In the genomic region with DNA sequence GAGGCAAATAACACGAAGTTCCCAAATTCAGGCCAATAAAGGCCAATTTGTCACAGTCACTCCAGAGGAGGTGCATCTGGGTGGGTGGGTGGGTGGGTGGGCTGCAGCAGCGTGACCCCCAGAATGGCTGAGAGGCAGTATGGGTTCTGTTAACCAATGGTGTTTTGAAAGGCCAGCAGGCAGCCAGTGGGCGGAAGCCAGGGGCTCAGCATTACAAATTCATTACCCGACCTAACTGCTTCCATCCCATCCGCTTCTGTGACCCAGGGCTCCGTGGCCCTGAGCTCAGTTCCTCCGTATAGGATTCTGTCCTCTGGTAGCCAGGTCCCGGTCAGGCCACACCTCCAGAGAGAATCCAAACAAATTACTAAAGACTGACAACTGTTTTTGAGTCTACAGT, we compare ENCODE assay signal across 19 mouse cellular contexts.
"Had no signal": no experiment of that assay in that cellular context is flagged by ENCODE, and none has a peak within 500 bp of the region (broad histone marks: within the 10 kb centered on the region; RNA-seq: fewer than 3 reads in every experiment).

No protein-coding gene starts in this region.

- H3K4me3 ChIP-seq: kidney, embryonic 15.5 days; layer of hippocampus, adult 2 months; liver, embryonic 13.5 days; midbrain, embryonic 12.5 days; myocyte; stomach, embryonic 15.5 days had no signal

- H3K27ac ChIP-seq: kidney, embryonic 15.5 days; layer of hippocampus, adult 2 months; liver, embryonic 13.5 days; midbrain, embryonic 12.5 days; stomach, embryonic 15.5 days had no signal

- ATAC-seq: intestine, postnatal 0 days; midbrain, embryonic 16.5 days had no signal

- H3K9me3 ChIP-seq: midbrain, embryonic 12.5 days; stomach, embryonic 15.5 days had no signal

- H3K9ac ChIP-seq: kidney, embryonic 15.5 days; liver, embryonic 13.5 days; midbrain, embryonic 12.5 days; stomach, embryonic 15.5 days had no signal

- H3K36me3 ChIP-seq: kidney, embryonic 15.5 days; liver, embryonic 13.5 days; midbrain, embryonic 12.5 days; stomach, embryonic 15.5 days had no signal

- DNase-seq: kidney, adult 2 months; kidney, postnatal 14 days; kidney, postnatal 4 days; layer of hippocampus, adult 9-11 months; liver, embryonic 13.5 days; lung, adult 2 months; lung, postnatal 14 days; lung, postnatal 4 days; retina, postnatal 1 day; right cerebral cortex, postnatal 25 days; spleen, adult 18-20 months; thymus, postnatal 25 days had no signal

- H3K4me1 ChIP-seq: kidney, embryonic 15.5 days; midbrain, embryonic 12.5 days; stomach, embryonic 15.5 days had no signal

- H3K27me3 ChIP-seq: liver, embryonic 13.5 days; stomach, embryonic 15.5 days had no signal

- H3K4me2 ChIP-seq: kidney, embryonic 15.5 days; liver, embryonic 13.5 days; midbrain, embryonic 12.5 days; stomach, embryonic 15.5 days had no signal
